Mouse (Mus musculus) hindbrain, embryonic 13.5 days (tissue): ENCODE data around the gene Dpm2. TPM values are rescaled to one million over a fixed set of nuclear protein-coding genes. Genes with fewer than 3 reads are reported as not detected.

Experiments
- ATAC-seq: fragments of 200-750 bp; cut with Nextera tagmentation; 2 replicates; pipeline ENCODE4 v1.8.0; 2017; ENCODE audit warnings: moderate TSS enrichment; ENCODE audit not compliant: low FRiP score
- H3K27ac ChIP-seq: fragments of 300-500 bp; sonication (generic); 2 replicates; pipeline ENCODE4 v1.5.1; 2015; ENCODE audit warnings: inconsistent platforms, mild to moderate bottlenecking, moderate library complexity
- H3K27me3 ChIP-seq: fragments of 300-500 bp; sonication (generic); 2 replicates; pipeline ENCODE4 v1.6.1; 2015; ENCODE audit warnings: mild to moderate bottlenecking, inconsistent platforms
- H3K36me3 ChIP-seq: fragments of 300-500 bp; sonication (generic); 2 replicates; pipeline ENCODE4 v1.6.1; 2015; ENCODE audit warnings: mild to moderate bottlenecking, inconsistent platforms
- H3K4me1 ChIP-seq: fragments of 300-500 bp; sonication (generic); replicated peaks from 2 replicates; pipeline ENCODE4 v1.6.1; 2015; ENCODE audit warnings: inconsistent platforms
- H3K4me2 ChIP-seq: fragments of 300-500 bp; sonication (generic); 2 replicates; pipeline ENCODE4 v1.6.1; 2015; ENCODE audit warnings: inconsistent platforms, mild to moderate bottlenecking, moderate library complexity
- H3K4me3 ChIP-seq: fragments of 300-500 bp; sonication (generic); 2 replicates; pipeline ENCODE4 v1.5.1; 2015; ENCODE audit warnings: mild to moderate bottlenecking, inconsistent platforms
- H3K9ac ChIP-seq: fragments of 300-500 bp; sonication (generic); 2 replicates; pipeline ENCODE4 v1.6.1; 2015; ENCODE audit warnings: mild to moderate bottlenecking, inconsistent platforms
- H3K9me3 ChIP-seq: fragments of 300-500 bp; sonication (generic); 2 replicates; pipeline ENCODE4 v1.6.1; 2016; ENCODE audit warnings: inconsistent platforms
- WGBS: fragments of 180-500 bp; shearing (Covaris S2); methylation state at CpG from one replicate; pipeline ENCODE4 v1.1.7; 2015; 5-methylcytosine and 5-hydroxymethylcytosine counted together
- polyA plus RNA-seq: library from polyadenylated mRNA; unstranded; fragments of >200 nt; fragmentation: Nextera tagmentation; extraction: Ambion mirVana; gene quantifications from 2 replicates; pipeline ENCODE4 v1.2.1, GENCODE M21; 2015

Gene Dpm2
- polyA plus RNA-seq, 1 experiment from 2014 or later: 145 TPM

GRCm38 (mm10) chr2:32606161-32607142 lies 35.8 kb downstream of the Dpm2 start:
- WGBS: 19% methylated on average over 31 of the region's 55 CpGs
- Histone ChIP-seq H3K36me3 (no peaks in the 10 kb centered on the region), H3K4me2 (peak overlapping the region; percentile 89), H3K27ac (no peak overlapping the region), H3K9ac (peak overlapping the region; percentile 85), H3K4me1 (peaks cover 38% of the 10 kb centered on the region), H3K9me3 (no peaks in the 10 kb centered on the region), H3K4me3 (peak overlapping the region; percentile 76), H3K27me3 (peaks cover 19% of the 10 kb centered on the region; the same call in 1 of the 2 replicates)
- ATAC-seq: peak; percentile 83

- Histone ChIP-seq H3K27ac (no peak overlapping the region), H3K4me2 (peak overlapping the region; percentile 89), H3K9ac (peak overlapping the region; percentile 85), H3K4me3 (peak overlapping the region; percentile 76), H3K27me3 (peaks cover 19% of the 10 kb centered on the region; the same call in 1 of the 2 replicates), H3K4me1 (peaks cover 38% of the 10 kb centered on the region), H3K36me3 (peaks cover 4% of the 10 kb centered on the region), H3K9me3 (no peaks in the 10 kb centered on the region)
- 8% methylated on average over 34 of the region's 34 CpGs for WGBS
- ATAC-seq: peak; percentile 50
Observed at GRCm38 (mm10) chr2:32607262-32607947, 36.7 kb downstream of the Dpm2 start.

- H3K4me2 ChIP-seq: peak overlapping the region; percentile 89
- H3K27ac ChIP-seq: no peak overlapping the region
- 10% methylated on average over 25 of the region's 25 CpGs for WGBS
- H3K27me3 ChIP-seq: peaks cover 19% of the 10 kb centered on the region; the same call in 1 of the 2 replicates
- H3K4me1 ChIP-seq: peaks cover 34% of the 10 kb centered on the region
- H3K4me3 ChIP-seq: peak overlapping the region; percentile 76
- H3K36me3 ChIP-seq: peaks cover 6% of the 10 kb centered on the region
- H3K9ac ChIP-seq: peak overlapping the region; percentile 46; the same call in 1 of the 2 replicates
- peak; percentile 22; the same call in 1 of the 2 replicates for ATAC-seq
- H3K9me3 ChIP-seq: no peaks in the 10 kb centered on the region
Observed at GRCm38 (mm10) chr2:32608141-32608777, 37.6 kb downstream of the Dpm2 start.

- peak overlapping the region; percentile 76 for H3K4me3 ChIP-seq
- ATAC-seq: no peak
- H3K27me3 ChIP-seq: peaks cover 19% of the 10 kb centered on the region; the same call in 1 of the 2 replicates
- peak overlapping the region; percentile 89 for H3K4me2 ChIP-seq
- H3K4me1 ChIP-seq: peaks cover 34% of the 10 kb centered on the region
- H3K27ac ChIP-seq: no peak overlapping the region
- 39% methylated on average over 18 of the region's 18 CpGs for WGBS
- peaks cover 9% of the 10 kb centered on the region for H3K36me3 ChIP-seq
- H3K9me3 ChIP-seq: no peaks in the 10 kb centered on the region
- H3K9ac ChIP-seq: peak overlapping the region; percentile 46; the same call in 1 of the 2 replicates
Observed at GRCm38 (mm10) chr2:32608778-32609435, 38.2 kb downstream of the Dpm2 start.

- peaks cover 20% of the 10 kb centered on the region for H3K36me3 ChIP-seq
- H3K27me3 ChIP-seq: peaks cover 17% of the 10 kb centered on the region; the same call in 1 of the 2 replicates
- no peaks in the 10 kb centered on the region for H3K9me3 ChIP-seq
- no peak overlapping the region for H3K9ac ChIP-seq
- H3K4me3 ChIP-seq: peak overlapping the region; percentile 20; the same call in 1 of the 2 replicates
- 18% methylated on average over 23 of the region's 23 CpGs for WGBS
- H3K4me2 ChIP-seq: peak overlapping the region; percentile 43
- ATAC-seq: no peak
- no peak overlapping the region for H3K27ac ChIP-seq
- H3K4me1 ChIP-seq: peaks cover 34% of the 10 kb centered on the region
Observed at GRCm38 (mm10) chr2:32610610-32611229, 40.1 kb downstream of the Dpm2 start.

GRCm38 (mm10) chr2:32612274-32612673 lies 41.6 kb downstream of the Dpm2 start:
- peaks cover 28% of the 10 kb centered on the region for H3K4me1 ChIP-seq
- peaks cover 12% of the 10 kb centered on the region; the same call in 1 of the 2 replicates for H3K27me3 ChIP-seq
- no peak for ATAC-seq
- peaks cover 20% of the 10 kb centered on the region for H3K36me3 ChIP-seq
- no peaks in the 10 kb centered on the region for H3K9me3 ChIP-seq
- H3K9ac ChIP-seq: no peak overlapping the region
- 69% methylated on average over 26 of the region's 26 CpGs for WGBS
- H3K27ac ChIP-seq: no peak overlapping the region
- H3K4me2 ChIP-seq: no peak overlapping the region
- no peak overlapping the region for H3K4me3 ChIP-seq

- H3K9me3 ChIP-seq: no peaks in the 10 kb centered on the region
- H3K4me2 ChIP-seq: no peak overlapping the region
- no peak overlapping the region for H3K9ac ChIP-seq
- no peak overlapping the region for H3K27ac ChIP-seq
- peaks cover 23% of the 10 kb centered on the region for H3K36me3 ChIP-seq
- H3K4me1 ChIP-seq: peaks cover 43% of the 10 kb centered on the region
- no peaks in the 10 kb centered on the region for H3K27me3 ChIP-seq
- no peak overlapping the region for H3K4me3 ChIP-seq
- WGBS: 82% methylated on average over 1 of the region's 1 CpGs
- ATAC-seq: no peak
Observed at GRCm38 (mm10) chr2:32617109-32617508, 46.5 kb downstream of the Dpm2 start.

- Histone ChIP-seq H3K9me3 (no peaks in the 10 kb centered on the region), H3K9ac (no peak overlapping the region), H3K36me3 (peaks cover 19% of the 10 kb centered on the region), H3K27me3 (no peaks in the 10 kb centered on the region), H3K4me1 (peaks cover 44% of the 10 kb centered on the region), H3K4me3 (no peak overlapping the region), H3K27ac (no peak overlapping the region), H3K4me2 (no peak overlapping the region)
- WGBS: 89% methylated on average over 4 of the region's 4 CpGs
- no peak for ATAC-seq
Observed at GRCm38 (mm10) chr2:32617601-32618000, 46.9 kb downstream of the Dpm2 start.

GRCm38 (mm10) chr2:32618051-32618450 lies 47.4 kb downstream of the Dpm2 start:
- Histone ChIP-seq H3K4me2 (no peak overlapping the region), H3K9ac (no peak overlapping the region), H3K36me3 (peaks cover 19% of the 10 kb centered on the region), H3K4me1 (peaks cover 44% of the 10 kb centered on the region), H3K4me3 (no peak overlapping the region), H3K27me3 (no peaks in the 10 kb centered on the region), H3K27ac (no peak overlapping the region), H3K9me3 (no peaks in the 10 kb centered on the region)
- no peak for ATAC-seq
- WGBS: 60% methylated on average over 9 of the region's 9 CpGs

- peak; percentile 26; the same call in 1 of the 2 replicates for ATAC-seq
- peak overlapping the region; percentile 51 for H3K9ac ChIP-seq
- H3K27ac ChIP-seq: peak overlapping the region; percentile 62
- H3K36me3 ChIP-seq: peaks cover 3% of the 10 kb centered on the region; the same call in 1 of the 2 replicates
- WGBS: 43% methylated on average over 4 of the region's 4 CpGs
- H3K4me3 ChIP-seq: no peak overlapping the region
- no peak overlapping the region for H3K4me2 ChIP-seq
- no peaks in the 10 kb centered on the region for H3K9me3 ChIP-seq
- peaks cover 60% of the 10 kb centered on the region for H3K4me1 ChIP-seq
- H3K27me3 ChIP-seq: no peaks in the 10 kb centered on the region
Observed at GRCm38 (mm10) chr2:32620682-32621516, 50.2 kb downstream of the Dpm2 start.
